Mouse (Mus musculus) Muller cell, postnatal 12 days (primary cell): ENCODE measurements around the gene E130308A19Rik.
A peak's percentile ranks its signal among the peaks of the same experiment; 100 is the strongest.
"Not testable (repeated sequence)": the region's sequence is repeated elsewhere in the genome, so short reads cannot be mapped to it uniquely, and the experiment has no call there.

ENCODE experiments used
- DNase-seq: peaks from one replicate; pipeline ENCODE4 v3.0.0-alpha.2; 2015; ENCODE audit errors: inconsistent ontology term

E130308A19Rik gene

DNA sequence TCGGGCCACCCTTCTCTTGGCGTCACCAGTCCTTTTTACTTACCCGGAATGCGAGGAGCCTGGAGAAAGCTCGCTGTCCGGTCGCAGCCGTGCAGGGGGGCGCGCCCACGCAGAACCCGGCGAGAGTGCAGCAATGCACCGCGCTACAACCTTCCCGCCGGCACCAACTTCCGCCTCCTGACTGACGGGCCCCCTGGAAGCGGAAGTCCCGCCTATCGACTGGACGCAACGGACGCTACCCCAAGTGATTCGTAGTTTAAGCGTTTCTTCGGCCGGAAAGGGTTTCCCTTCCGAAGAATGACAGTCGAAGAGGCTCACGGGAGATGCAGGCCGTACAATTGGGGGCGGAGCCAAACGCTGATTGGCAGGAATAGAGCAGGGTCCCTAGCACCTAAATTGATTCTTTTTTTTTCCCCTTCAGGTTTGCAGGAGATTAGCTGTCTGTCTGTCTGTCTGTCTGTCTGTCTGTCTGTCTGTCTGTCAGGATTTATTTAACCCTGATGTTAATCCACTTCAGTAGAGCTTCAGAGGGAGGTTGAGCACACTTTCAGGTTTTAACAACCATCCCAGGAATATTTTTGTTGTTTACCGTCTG is 157.8 kb downstream of the E130308A19Rik start:
- DNase-seq = peak; percentile 97

DNA sequence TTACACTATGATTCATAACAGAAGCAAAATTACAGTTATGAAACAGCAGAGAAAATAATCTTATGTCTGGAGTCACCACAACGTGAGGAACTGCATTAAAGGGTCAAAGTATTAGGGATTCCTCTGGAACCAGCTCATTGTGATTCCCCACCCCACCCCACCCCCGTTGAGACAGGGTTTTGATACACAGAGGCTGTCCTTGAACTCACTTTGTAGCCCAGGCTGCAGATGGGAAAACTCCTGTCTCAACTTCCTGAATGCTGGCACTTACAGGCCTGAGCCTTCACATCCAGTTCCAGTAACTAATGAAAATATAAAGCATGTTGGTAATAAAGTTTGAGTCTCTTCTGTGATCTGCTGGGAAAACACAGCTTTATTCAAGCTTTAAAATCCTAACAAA is 159.4 kb downstream of the E130308A19Rik start:
- no peak for DNase-seq

DNA sequence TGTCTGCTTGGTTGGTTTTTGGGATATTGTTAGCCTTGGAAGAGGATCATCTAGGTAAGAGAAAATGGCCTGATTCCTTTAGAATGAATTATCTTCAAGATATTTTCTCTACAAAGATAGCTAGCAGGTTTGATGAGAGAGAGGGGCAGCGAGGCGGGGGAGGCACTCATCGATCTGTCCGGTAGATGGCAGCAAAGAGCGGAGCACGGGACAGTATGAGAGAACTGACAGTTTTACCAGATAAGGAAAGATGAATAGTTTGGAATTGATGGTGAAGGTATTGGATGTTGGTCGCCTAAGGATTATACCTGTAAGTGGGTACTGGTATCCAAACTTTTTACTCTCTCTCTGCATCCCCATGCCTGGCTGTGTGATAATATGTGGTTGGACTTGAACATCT is 160.7 kb downstream of the E130308A19Rik start:
- peak; percentile 46 for DNase-seq

DNA sequence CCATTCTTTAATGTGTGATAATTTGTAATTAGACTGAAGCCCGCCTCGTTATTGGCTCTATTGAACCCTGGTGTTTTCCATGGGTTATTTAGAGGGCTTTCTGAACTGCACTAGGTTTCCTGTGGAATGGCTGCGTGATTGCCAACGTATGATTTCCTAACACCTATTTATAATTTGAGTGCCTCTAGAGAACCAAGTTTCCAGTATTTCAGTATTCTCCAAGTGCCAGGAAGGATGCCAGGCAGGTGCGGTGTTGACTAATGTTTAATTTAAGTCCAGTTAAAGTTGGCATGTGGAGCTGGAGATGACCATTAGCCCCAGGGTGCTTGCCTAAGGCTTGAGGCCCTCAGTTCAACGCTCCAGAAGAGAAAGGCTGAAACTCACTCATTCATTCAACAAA is 161.1 kb downstream of the E130308A19Rik start:
- no peak for DNase-seq

DNA sequence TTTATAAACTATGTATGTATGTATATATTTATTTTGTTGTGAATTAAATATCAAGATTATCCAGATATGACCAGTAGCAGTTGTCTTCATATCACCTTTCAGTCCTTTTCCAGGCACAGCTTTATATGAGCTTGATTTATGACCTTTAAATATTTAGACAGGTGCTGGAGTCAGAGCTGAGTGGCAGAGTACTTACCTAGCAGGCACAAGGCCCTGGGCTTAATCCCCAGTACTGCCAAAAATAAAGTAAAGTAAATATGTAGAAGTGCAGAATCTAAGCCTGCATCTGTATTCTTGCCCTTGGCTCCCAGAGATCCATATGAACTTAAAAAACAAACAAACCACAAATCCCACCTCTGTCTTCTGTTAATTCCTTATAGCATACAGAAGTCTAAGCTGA is 163.0 kb downstream of the E130308A19Rik start:
- DNase-seq = no peak

DNA sequence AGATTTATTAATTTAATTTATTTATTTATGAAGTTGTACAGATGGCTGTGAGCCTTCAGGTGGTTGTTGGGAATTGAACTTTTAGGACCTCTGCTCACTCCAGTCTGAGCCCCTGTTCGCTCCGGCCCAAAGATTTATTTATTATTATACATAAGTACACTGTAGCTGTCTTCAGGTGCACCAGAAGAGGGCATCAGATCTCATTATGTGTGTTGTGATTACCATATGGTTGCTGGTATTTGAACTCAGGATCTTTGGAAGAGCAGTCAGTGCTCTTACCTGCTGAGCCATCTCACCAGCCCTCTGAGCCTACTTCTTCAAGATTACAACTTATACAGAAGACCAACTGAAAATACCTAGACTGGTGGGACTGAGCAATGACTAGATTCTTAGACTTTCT is 167.6 kb downstream of the E130308A19Rik start:
- DNase-seq = not testable (repeated sequence)

DNA sequence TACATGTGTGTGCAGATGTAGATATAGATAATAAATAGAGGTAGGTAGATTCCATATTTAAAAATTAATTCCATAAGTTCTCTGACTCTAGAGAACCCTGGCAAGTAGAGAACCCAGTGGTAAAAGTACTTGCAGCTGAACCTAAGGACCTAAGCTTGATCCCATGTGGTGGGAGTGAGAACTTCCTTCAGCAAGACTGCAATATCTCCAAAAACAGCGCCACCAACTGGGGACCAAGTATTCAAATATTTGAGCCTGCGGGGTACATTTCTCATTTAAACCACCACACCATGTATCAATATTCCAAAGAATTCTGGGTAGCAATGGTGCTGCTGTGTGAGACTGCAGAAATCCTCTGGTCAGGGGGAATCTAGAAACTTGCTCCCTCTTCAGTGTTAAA is 168.1 kb downstream of the E130308A19Rik start:
- DNase-seq = no peak

DNA sequence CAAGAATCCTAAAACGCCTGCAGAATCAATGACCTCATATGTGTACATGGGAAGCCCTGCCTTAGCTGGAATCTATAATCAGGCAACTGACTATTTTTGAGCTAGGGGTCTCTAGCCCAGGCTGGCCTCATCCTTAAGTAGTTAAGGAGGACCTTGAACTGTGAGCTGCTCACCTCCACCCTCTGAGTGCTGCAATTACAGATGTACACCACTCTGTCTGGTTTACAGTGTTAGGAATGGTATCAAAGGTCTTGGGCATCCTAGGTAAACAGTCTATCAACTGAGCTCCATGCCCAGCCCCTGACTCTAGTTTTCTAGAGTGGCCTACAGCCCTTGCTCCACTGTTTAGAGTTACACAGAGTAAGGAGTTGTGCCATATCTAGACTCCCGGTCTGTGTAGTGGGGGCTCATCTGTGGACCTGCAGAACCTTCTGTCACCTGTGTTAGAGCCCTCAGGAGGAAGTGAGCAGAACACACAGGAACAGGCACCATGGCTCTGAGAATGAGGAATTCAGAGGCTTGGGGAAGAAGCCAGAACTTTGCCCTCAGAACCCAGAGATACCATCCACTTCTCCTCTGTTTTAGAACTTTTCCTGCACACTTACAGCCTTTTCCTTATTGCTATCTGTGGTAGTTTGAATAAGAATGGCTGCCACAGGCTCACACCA is 169.9 kb downstream of the E130308A19Rik start:
- no peak for DNase-seq

DNA sequence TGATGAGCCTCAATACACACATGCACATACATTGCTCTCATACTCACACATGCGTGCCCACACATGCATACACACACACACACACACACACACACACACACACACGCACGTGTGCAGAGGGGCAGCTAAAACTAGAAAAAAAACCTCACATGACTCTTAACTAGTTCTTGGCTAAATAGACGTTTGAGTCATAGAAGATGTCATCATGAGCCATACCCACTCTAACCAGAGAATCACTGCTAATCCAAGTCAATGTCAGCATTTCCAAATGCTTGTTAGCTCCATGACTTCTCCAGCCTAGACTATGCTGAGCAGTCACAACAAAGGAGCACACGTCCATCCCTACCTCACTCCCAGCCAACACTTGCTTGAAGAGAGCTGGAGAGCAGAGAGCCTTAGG is 174.2 kb downstream of the E130308A19Rik start:
- no peak for DNase-seq

DNA sequence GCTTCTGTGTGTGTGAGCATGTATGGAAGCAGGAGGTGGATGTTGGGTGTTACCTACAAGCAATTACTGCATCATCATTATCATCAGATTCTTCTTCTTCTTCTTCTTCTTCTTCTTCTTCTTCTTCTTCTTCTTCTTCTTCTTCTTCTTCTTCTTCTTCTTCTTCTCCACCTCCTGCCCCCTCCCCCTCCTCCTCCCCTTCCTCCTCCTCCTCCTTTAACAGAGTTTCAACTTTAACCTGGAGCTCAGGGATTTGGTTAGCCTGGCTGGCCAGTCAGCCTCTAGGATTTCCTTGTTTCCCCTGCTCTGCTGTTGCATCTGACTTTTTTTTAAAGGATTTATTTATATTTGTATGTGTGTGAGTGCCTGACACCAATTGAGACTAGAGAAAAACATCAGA is 175.5 kb downstream of the E130308A19Rik start, which contains the start of gene Inip:
Inip (minus strand) TSS at position 101 of the 400 bp plus-strand sequence.
- no peak for DNase-seq

DNA sequence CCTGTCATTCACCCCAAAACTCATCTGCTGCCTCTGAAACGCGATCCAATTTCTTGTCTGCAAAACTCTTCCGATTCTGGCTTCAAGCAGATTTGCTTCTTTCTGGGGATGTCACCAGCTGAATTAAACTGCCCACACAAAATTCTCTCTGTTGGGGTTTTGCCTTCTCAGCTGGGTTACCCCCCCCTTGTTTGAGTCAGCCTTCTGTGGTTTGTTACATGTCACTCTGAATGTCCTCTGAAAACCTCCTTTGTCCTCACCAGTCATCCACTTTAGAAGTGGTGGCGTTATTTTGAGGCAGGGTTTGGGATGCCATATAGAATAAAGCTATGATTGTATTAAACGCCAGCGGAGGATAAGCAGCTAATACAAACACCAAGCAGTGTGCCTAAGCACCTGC is 176.1 kb downstream of the E130308A19Rik start:
- DNase-seq = peak; percentile 71

DNA sequence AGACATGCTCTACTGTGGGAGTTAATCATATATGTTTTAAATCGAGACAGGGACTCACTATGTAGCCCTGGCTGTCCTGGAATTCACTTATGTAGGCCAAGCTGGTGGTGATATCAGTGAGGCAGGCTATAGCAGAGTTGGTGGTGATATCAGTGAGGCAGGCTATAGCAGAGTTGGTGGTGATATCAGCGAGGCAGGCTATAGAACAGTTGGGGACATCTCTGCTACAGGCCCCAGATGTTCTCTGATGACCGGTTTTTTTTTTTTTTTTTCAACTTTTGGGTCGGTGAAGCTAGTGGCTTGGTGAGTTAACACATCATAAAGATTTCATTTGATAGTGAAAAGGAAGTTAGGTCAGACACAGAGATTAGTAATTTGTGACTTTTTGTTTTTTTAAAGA is 176.8 kb downstream of the E130308A19Rik start:
- DNase-seq = no peak

DNA sequence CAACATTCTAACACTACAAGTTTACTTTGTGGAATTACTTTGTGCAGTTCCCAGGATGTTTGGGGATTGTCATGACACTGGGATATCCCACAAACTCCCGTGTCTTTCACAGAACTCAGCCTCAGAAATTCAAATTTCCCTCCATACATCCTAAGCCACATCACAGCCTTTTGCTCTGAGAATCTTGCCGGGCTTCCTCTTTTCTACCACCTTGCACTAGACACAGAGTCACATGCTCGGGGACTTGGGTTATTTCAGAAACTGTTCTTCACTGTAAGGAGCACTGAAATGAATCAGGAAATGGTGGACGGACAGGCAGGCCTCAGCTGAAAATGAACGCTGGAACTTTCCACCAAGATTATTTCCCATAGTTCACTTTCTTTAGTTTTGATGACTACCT is 177.3 kb downstream of the E130308A19Rik start:
- no peak for DNase-seq

DNA sequence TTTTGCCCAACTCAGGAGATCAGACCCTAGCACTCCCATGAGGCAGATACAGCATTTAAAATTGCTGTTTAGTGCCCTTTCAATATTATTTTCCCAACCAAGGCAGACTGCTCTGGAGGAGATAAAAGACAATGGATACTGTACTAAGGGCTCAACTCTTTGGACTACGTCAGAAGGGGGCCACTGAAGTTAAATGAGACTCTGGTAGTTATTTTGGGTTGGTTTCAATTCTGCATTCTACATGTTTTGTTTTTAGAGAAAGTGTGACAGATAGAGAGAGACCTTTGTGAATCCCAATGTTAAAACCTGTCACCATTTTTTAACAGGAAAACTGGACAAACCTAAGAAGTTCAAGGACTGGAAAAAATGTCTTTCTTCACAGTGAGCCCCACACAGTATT is 178.7 kb downstream of the E130308A19Rik start:
- no peak for DNase-seq

DNA sequence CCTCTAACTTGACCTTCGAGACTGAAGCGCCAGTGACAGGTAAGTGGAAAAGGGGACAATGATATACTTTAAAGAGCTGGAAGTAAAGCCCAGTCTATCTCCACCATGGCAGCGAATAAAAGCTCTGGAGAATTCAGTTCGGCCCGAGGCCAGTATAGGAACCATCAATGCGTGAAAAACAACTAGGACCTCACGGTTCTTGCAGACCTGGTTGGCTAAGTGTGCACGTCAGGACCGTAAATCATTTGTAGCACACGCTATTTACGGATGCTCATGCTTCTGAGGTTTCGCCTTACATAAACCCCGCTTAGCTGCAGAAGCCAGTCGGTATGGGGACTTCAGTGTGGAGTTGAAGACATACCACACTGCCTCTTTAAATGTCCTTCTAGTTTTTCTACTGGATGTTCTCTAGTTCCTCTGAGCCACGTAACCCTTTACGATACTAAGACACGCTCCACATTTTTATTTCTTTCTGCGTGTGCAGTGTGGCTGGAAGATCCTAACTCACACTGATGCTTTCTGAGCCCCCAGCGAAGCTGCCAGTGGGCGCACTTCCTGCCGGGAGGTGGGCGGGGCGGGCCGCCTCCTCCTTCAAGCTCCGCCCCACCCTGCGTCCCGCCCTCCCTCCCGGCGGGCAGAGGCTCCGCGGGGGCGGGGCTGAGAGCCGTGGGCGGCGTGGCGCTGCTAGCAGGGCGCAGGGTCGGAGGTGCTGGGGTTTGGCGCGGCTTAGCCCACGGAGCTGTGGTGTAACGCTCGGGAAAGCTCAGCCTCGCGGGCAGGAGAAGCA is 179.4 kb downstream of the E130308A19Rik start, which contains the start of gene Snx30:
Snx30 (plus strand) TSS at position 660 of the 787 bp plus-strand sequence.
- peak; percentile 94 for DNase-seq

DNA sequence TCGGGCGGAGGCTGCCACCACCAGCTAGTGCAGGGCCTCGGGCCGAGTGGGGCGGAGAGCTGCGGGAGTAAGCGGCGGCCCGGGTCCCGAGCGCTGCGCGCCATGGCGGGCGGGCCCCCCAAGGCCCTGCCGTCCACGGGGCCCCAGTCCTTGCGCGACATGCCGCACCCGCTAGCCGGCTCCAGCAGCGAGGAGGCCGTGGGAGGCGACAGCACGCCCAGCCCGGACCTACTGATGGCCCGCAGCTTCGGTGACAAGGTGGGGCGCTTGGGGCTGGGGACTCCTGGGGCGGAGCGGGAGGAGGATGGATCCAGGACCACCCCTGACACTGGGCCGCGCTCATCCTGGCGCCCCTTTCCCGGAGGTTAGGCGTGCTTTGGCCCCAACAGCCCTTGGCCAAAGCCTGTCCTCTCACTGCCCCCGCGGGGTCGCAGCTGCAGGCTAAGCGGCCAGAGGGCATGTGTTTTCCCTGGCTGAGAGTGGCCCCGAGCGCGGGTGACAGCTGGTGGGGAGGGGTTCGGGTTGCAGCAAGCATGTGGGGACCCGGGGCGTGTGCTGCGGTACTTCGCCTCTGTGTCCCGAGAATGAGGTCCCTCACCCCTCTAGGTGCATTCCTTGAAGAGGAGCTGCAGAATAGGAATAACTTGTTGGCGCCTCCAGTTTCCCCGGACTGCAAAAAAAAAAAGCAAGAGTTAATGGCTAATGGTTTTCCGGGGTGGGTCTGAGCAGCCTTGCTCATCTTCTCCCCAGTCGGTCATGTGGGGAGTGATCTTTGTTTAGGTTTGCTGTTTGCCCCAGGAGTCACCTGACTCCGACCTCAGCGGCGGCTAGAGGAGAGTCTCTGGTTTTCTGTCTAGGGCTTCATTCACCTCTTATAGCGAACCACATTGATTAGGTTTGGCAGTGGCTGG is 180.2 kb downstream of the E130308A19Rik start:
- peak; percentile 49 for DNase-seq

DNA sequence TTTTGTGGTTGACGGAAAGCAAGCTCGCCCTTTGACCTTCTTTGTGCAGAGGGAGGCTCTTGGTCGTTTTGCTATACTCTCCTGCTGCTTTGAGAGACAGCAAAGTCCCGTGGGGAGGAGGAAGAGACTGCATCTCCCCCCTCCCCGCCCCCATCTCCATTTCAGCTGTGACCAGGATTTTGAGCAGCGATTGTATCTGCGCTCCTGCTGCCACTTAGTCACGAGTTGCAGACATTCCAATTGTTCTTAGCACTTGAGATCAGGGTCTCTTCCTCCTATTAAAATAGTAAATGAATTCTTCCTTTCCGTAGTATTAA is 180.8 kb downstream of the E130308A19Rik start:
- peak; percentile 49 for DNase-seq

DNA sequence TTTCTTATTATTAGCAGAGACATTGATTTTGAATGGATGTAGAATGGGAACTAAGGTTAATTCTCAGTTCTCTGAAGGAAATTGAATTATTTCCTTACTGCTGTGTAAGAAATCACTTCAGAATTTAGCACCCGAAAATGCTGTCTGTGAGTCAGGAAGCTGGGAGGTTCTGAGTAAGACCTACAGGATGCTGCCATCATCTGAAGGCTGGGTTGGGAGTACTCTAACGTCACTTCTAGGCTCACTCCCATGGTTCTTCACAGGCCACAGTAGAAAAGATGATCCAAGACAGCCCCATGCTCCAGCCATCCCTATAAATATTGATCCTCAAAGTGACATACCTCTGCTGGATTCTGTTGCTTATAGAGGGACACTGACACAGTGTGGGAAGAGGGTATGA is 181.5 kb downstream of the E130308A19Rik start:
- no peak for DNase-seq

DNA sequence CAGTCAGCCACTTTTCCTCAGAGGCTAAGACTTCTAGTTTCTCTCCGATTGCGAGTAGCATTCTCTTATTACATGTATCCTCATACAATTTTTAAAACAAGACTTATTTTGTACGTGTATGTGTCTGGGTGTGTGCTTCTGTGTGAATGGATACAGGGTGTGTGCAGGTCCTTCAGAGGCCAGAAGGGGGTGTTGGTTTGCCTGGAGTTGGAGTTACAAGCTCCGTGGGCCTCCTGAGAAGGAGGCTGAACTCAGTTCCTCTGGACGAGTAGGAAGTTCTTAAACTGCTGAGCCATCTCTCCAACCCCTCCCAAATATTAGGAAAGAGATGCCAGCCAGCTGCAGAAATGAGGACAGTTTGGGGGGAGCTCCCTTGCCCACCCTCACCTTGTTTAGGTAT is 182.4 kb downstream of the E130308A19Rik start:
- DNase-seq = no peak
